Mouse (Mus musculus) midbrain, embryonic 10.5 days (tissue): ENCODE data around the gene Fam53b. TPM values are rescaled to one million over a fixed set of nuclear protein-coding genes. Genes with fewer than 3 reads are reported as not detected.

ENCODE experiments used
- DNase-seq: peaks from one replicate; pipeline ENCODE4 v3.0.0-alpha.2; 2017; ENCODE audit warnings: low spot score
- H3K27ac ChIP-seq: fragments of 300-500 bp; sonication (generic); replicated peaks from 2 replicates; pipeline ENCODE4 v1.5.1; 2016; ENCODE audit warnings: mild to moderate bottlenecking
- H3K27me3 ChIP-seq: fragments of 300-500 bp; sonication (generic); 2 replicates; pipeline ENCODE4 v1.6.1; 2016; ENCODE audit warnings: low read depth, mild to moderate bottlenecking; ENCODE audit not compliant: poor library complexity, severe bottlenecking
- H3K36me3 ChIP-seq: fragments of 300-500 bp; sonication (generic); 2 replicates; pipeline ENCODE4 v1.6.1; 2016; ENCODE audit warnings: mild to moderate bottlenecking, moderate library complexity
- H3K4me1 ChIP-seq: fragments of 300-500 bp; sonication (generic); 2 replicates; pipeline ENCODE4 v1.6.1; 2016
- H3K4me3 ChIP-seq: fragments of 300-500 bp; sonication (generic); 2 replicates; pipeline ENCODE4 v1.5.1; 2016; ENCODE audit warnings: mild to moderate bottlenecking, moderate library complexity
- H3K9me3 ChIP-seq: fragments of 300-500 bp; sonication (generic); replicated peaks from 2 replicates; pipeline ENCODE4 v1.6.1; 2016; ENCODE audit warnings: mild to moderate bottlenecking
- WGBS: fragments of 180-500 bp; shearing (Covaris S2); methylation state at CpG from one replicate; pipeline ENCODE4 v1.1.7; 2016; 5-methylcytosine and 5-hydroxymethylcytosine counted together
- polyA plus RNA-seq: library from polyadenylated mRNA; unstranded; fragments of >200 nt; fragmentation: Nextera tagmentation; extraction: Ambion mirVana; gene quantifications from 2 replicates; pipeline ENCODE4 v1.2.1, GENCODE M21; 2016

Gene Fam53b
- polyA plus RNA-seq, 1 experiment from 2014 or later = 23.1 TPM

DNA sequence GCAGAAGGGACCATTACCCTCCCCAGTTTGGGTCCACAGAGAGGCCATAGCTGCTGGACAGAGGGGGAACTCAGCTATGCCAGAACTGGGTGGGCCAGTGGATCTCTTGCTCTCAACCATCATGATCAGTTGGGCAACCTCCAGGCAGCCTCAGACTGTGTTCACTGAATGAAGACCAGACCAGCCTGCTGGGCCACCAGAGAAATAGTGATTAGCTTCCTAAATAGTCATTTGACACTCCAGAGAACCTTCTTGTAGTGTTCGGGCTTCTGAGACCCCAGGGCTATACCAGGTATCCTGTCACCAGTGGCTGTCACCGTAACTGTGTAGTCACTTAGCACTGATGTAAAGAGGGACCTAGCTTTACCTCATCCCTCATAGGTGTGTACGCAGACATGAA, 131.3 kb downstream of the Fam53b start:
- WGBS = 91% methylated on average over 3 of the region's 3 CpGs
- no peak for DNase-seq

DNA sequence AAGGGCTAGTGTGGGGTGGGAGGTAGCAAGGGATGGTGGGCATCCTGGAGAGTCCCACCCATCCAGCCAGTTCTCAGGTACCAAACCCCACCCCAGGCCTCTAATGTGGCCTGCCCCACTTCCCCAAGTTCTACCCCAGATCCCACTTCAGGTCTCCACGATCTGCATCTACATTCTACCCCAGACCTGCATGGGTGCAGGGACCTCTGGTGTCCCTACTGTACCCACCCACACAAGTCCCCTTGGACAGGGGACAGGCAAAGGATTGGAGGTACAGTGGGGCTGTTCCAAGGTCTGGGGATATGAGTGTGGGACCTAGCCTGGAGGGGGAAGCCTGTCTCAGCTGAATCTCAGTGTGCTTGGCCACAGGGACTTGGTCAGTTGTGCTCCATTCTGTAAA, 131.9 kb downstream of the Fam53b start:
- DNase-seq = no peak
- H3K27ac ChIP-seq = 0 out of 2 replicates have a peak overlapping the region, but pooled peaks have one; percentile 28
- H3K4me3 ChIP-seq = no peak overlapping the region
- no peaks in the 10 kb centered on the region for H3K4me1 ChIP-seq
- WGBS = 83% methylated on average over 1 of the region's 1 CpGs
- H3K36me3 ChIP-seq = no peaks in the 10 kb centered on the region
- no peaks in the 10 kb centered on the region for H3K9me3 ChIP-seq
- no peaks in the 10 kb centered on the region for H3K27me3 ChIP-seq

More for the DNA sequence above, 131.3 kb downstream of the Fam53b start:
- no peaks in the 10 kb centered on the region for H3K27me3 ChIP-seq
- H3K4me1 ChIP-seq = no peaks in the 10 kb centered on the region
- no peak overlapping the region for H3K4me3 ChIP-seq
- no peaks in the 10 kb centered on the region for H3K9me3 ChIP-seq
- 0 out of 2 replicates have a peak overlapping the region, but pooled peaks have one; percentile 28 for H3K27ac ChIP-seq
- no peaks in the 10 kb centered on the region for H3K36me3 ChIP-seq

DNA sequence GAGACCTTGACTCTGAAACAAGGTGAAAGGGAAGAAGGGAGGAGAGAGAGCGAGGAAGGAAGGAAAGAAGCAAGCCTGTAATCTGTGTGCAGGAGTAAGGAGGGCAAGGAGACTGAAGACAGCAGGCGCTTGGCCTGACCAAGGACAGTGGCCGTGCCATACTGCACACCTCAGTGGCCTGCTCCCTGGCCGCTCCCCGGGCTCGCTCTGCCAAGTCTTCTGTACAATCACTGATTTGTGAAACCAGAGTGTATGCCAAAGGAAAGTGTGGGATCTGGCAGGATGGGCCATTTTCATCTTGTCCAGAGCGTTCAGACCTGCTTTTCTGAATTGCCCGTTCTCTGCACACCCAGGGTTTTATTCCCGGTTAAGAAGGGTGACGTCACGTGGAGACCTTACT, 132.4 kb downstream of the Fam53b start:
- H3K9me3 ChIP-seq = no peaks in the 10 kb centered on the region
- no peak overlapping the region for H3K4me3 ChIP-seq
- no peak for DNase-seq
- no peak overlapping the region for H3K27ac ChIP-seq
- no peaks in the 10 kb centered on the region for H3K36me3 ChIP-seq
- H3K27me3 ChIP-seq = no peaks in the 10 kb centered on the region
- no peaks in the 10 kb centered on the region for H3K4me1 ChIP-seq
- WGBS = 92% methylated on average over 11 of the region's 11 CpGs

DNA sequence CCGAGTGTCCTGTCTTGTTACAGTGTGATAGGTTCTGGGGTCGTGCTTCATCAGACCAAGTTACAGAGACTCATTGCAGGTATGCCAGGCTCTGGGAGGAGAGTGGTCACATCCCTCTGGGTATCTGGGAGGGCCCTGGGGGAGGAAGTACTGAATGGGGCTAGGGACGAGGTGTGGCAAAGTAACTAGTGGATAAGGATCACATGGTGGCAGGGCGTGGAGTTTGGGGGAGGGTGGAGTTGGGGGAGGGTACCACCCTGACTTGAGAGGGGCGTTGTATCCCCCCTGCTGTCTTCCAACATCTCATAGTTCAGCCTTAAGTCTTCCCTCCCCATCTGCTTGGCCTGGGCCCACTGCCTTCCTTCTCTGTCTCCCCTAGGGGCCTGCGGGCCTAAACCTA, 134.1 kb downstream of the Fam53b start:
- no peaks in the 10 kb centered on the region for H3K9me3 ChIP-seq
- no peak for DNase-seq
- H3K27me3 ChIP-seq = no peaks in the 10 kb centered on the region
- no peaks in the 10 kb centered on the region for H3K36me3 ChIP-seq
- H3K27ac ChIP-seq = no peak overlapping the region
- 77% methylated on average over 6 of the region's 6 CpGs for WGBS
- H3K4me1 ChIP-seq = no peaks in the 10 kb centered on the region
- H3K4me3 ChIP-seq = no peak overlapping the region

DNA sequence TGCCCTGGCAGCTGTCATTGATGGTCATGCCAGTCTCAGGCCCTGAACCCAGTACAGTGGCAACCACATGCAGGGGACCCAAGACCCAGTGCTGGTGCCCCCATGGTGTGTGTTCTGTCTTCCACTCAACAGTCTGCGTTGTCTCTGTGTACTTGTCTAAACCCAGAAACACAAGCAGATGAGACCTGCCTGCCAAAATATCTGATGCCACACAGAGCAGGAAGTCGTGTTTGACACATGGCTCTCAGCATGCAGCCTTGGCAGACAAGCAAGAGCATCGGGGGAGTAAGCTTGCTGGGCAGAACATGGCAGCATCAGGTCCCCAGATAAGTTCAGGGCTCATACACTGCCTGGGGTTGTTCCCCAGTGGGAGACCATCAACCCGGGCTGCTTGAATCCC, 134.6 kb downstream of the Fam53b start:
- 76% methylated on average over 4 of the region's 4 CpGs for WGBS
- no peaks in the 10 kb centered on the region for H3K9me3 ChIP-seq
- no peaks in the 10 kb centered on the region for H3K36me3 ChIP-seq
- no peak overlapping the region for H3K4me3 ChIP-seq
- no peaks in the 10 kb centered on the region for H3K27me3 ChIP-seq
- DNase-seq = no peak
- H3K4me1 ChIP-seq = peaks cover 2% of the 10 kb centered on the region
- no peak overlapping the region for H3K27ac ChIP-seq

DNA sequence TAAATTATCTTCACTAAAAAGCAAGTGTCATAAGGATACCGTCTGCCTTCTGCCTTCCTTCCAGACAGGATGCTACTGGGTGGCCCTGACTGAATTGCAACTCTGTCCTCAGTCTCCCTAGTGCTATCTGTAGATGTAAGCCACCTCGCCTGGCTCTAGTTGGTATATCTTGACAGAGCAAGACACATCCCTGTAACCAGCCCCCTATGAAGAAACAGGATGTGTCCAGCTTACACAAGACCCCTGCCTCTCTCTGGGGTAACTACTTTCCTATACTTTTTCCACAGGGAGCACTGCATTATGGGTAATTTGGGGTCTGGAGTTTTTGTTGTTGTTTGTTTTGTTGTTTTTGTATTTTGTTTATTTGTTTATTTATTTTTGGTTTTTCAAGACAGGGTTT, 137.8 kb downstream of the Fam53b start:
- Histone ChIP-seq H3K27ac (no peak overlapping the region), H3K27me3 (no peaks in the 10 kb centered on the region), H3K4me1 (peaks cover 10% of the 10 kb centered on the region), H3K9me3 (no peaks in the 10 kb centered on the region), H3K36me3 (no peaks in the 10 kb centered on the region), H3K4me3 (no peak overlapping the region)
- no peak for DNase-seq
- WGBS = 99% methylated on average over 2 of the region's 2 CpGs

DNA sequence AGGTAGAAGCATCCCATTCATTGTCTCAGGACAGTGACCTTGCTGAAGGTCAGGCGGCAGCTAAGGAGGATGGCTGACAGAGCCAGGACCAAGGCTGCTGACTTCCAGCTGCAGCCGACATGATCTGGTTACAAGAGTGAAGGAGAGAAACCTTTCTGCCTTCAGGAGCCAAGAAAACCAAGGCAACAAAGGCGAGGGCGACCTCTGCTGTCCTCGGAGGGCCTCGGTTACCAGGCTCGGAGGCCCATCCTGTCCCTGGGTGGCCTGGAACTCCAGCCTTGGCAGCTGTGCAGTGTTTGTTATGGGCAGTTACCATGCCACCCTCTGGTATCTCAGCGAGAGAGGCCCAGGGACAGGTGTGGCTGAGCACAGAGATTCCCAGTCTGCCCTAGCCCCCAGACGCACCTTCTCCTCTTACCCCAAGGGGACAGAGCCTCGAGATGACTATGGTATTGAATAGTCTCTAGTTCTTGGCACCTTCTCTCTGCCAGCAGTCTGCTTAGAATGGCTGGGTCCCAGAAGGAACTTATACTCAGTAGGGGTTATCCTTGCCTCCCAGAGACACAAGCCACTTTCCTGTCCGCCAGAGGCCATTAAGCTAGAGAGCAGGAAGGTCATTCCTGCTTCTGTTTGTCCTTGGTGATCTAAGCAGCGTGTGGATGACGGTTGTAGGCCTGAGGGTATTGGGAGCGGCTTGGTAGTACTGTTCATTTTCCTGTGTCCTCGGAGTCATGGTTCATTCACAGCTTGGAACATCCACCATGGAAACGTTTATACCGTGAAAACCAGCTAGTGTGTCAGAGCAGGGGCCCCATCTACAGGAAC, 139.5 kb downstream of the Fam53b start:
- no peaks in the 10 kb centered on the region for H3K9me3 ChIP-seq
- no peak overlapping the region for H3K4me3 ChIP-seq
- 65% methylated on average over 17 of the region's 17 CpGs for WGBS
- no peaks in the 10 kb centered on the region for H3K36me3 ChIP-seq
- no peaks in the 10 kb centered on the region for H3K27me3 ChIP-seq
- H3K27ac ChIP-seq = no peak overlapping the region
- H3K4me1 ChIP-seq = peaks cover 10% of the 10 kb centered on the region
- peak; percentile 36 for DNase-seq

DNA sequence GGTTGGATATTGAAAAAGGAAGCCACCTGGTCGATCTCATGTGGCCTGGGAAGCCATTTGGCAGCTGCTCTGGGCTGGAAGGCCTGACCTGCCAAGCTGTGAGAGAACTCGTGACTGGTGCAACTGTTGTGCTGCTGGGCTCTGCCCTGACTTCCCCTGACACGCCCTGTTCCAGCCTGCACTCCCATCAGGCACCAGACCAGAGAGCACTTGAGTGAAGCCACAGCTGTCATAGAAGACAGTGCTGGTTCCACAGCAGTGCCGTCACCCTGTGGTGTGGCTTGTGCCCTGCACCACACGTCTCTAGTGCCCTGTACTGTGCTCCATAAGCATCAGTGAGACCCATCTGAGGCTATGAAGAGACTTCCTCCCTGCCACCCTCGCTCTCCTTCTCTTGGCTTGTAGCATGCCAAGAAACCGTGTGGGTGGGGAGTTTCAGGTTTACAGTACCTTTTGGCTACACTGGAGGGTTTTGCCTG, 141.2 kb downstream of the Fam53b start:
- Histone ChIP-seq H3K4me1 (peaks cover 10% of the 10 kb centered on the region), H3K36me3 (no peaks in the 10 kb centered on the region), H3K27ac (no peak overlapping the region), H3K9me3 (no peaks in the 10 kb centered on the region), H3K27me3 (no peaks in the 10 kb centered on the region), H3K4me3 (no peak overlapping the region)
- DNase-seq = no peak
- WGBS = 79% methylated on average over 7 of the region's 7 CpGs

DNA sequence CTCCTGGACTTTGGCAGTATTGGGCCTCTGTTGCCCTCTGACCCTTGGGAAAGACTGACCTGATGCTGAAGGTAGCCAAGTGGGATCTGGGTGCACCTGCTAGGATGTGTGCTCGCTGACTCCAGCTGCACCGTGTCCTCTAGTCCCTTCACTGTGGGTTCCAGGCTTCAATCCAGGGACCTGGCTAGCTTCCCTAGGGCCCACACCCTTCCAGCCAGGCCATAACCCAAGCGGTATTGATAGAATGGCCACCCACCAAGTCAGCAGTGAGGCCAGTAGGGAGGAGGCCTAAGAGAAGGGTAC, 142.9 kb downstream of the Fam53b start:
- Histone ChIP-seq H3K27ac (no peak overlapping the region), H3K4me3 (no peak overlapping the region), H3K4me1 (peaks cover 18% of the 10 kb centered on the region), H3K27me3 (0 out of 2 replicates have a peak, but pooled peaks cover 4% of the 10 kb centered on the region), H3K36me3 (no peaks in the 10 kb centered on the region), H3K9me3 (no peaks in the 10 kb centered on the region)
- 94% methylated on average over 3 of the region's 3 CpGs for WGBS
- no peak for DNase-seq

DNA sequence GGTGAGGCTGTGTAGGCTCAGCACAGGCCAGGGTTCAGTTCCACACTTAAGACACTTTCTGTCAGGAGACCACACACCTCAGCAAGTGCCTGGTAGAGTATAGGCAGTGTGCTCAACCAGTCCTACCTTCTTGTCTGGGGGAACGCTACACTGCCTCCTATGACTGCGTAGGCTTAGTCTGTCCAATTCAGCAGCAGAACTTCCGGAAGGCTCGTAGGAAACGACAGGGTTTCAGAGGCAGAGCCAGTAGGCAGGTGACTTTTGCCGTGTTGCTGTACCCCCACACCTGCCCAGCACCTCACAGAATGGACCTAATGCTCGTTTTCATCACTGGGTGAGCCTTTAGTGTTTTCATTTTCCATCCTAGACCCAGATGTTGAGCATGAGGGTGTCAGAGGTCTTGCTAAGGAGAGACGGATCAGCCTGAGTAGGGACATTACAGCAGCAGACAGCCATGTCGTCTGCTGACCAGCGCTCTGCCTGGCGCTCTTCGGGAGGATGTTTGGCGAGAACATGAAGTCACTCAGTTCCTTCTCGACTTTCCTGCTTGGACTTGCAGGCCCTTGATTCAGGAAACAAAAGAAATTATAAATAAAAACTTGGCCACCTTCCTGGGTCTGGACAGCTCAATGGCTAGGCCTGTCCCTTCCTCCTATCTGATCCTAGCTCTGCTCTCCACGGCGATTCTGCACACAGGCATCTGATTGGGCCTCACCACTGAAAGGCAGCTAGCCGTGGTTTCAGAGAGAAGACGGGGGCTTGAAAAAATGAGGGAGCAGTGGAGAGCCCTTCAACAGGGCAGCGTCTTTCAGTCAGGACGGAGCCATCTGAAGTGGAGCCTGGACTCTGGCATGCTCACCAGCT, 143.5 kb downstream of the Fam53b start:
- Histone ChIP-seq H3K4me3 (no peak overlapping the region), H3K9me3 (no peaks in the 10 kb centered on the region), H3K4me1 (peaks cover 24% of the 10 kb centered on the region), H3K36me3 (no peaks in the 10 kb centered on the region), H3K27ac (no peak overlapping the region), H3K27me3 (0 out of 2 replicates have a peak, but pooled peaks cover 4% of the 10 kb centered on the region)
- DNase-seq = no peak
- WGBS = 88% methylated on average over 20 of the region's 20 CpGs

DNA sequence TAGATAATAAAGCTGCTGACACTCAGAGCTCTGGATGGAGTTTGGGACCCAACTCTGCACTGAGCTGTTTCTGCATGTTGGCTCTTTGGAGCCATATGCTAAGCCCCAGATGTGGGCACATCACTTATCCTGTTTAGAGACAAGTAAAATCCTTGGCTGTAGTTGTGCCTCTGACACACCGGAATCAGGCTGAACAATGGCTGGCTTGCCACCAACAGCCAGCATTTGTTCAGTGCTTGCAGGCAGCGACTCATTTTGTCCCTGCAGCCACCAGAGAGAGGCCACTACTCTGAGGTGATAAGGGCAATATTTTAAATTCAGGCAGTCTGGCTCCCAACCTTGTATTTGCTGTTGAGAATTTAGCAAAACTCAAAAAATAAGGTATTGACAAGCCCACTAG, 145.1 kb downstream of the Fam53b start:
- no peak for DNase-seq
- H3K36me3 ChIP-seq = no peaks in the 10 kb centered on the region
- H3K27me3 ChIP-seq = 0 out of 2 replicates have a peak, but pooled peaks cover 4% of the 10 kb centered on the region
- peaks cover 23% of the 10 kb centered on the region for H3K4me1 ChIP-seq
- WGBS = 83% methylated on average over 2 of the region's 2 CpGs
- H3K4me3 ChIP-seq = no peak overlapping the region
- no peaks in the 10 kb centered on the region for H3K9me3 ChIP-seq
- H3K27ac ChIP-seq = no peak overlapping the region

DNA sequence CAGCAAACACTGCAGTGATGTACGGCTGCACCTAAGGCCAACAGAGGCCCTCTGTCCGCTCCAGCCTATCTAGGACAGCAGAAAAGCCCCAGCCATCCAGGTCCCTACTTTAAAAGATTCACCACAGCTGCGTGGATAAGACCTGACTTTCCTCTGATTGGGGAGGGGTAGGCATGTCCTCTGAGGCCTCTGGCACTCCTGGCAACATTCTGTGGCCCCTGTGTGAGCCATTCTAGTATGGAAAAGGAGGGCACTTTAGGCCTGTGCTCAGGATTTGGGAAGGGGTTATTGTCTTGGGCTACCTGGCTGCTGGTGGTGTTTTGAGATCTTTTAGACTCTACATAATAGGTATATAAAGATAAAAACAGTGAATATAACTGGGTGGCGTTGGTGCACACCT, 147.2 kb downstream of the Fam53b start:
- H3K4me1 ChIP-seq = peaks cover 24% of the 10 kb centered on the region
- DNase-seq = no peak
- no peak overlapping the region for H3K27ac ChIP-seq

More for the DNA sequence above, 147.2 kb downstream of the Fam53b start:
- Histone ChIP-seq H3K27me3 (0 out of 2 replicates have a peak, but pooled peaks cover 4% of the 10 kb centered on the region), H3K9me3 (no peaks in the 10 kb centered on the region), H3K36me3 (no peaks in the 10 kb centered on the region), H3K4me3 (no peak overlapping the region)
- 75% methylated on average over 4 of the region's 4 CpGs for WGBS
